Mouse (Mus musculus): ENCODE results near the gene Dclre1a. TPM values are rescaled to one million over a fixed set of nuclear protein-coding genes. Genes with fewer than 3 reads are reported as not detected.
"Not testable (repeated sequence)": the region's sequence is repeated elsewhere in the genome, so short reads cannot be mapped to it uniquely, and the experiment has no call there.

The Dclre1a gene
- polyA plus RNA-seq, 1 experiment from 2014 or later: 12.5 TPM

GRCm38 (mm10) chr19:56543320-56543719 lies 4.7 kb downstream of the Dclre1a start:
- Histone ChIP-seq H3K36me3 (ENCODE audit: control insufficient read depth, insufficient read depth, low read length) (peaks cover 20% of the 10 kb centered on the region), H3K4me2 (ENCODE audit: low read length) (no peak overlapping the region), H3K9me3 (ENCODE audit: control insufficient read depth, low read length) (no peaks in the 10 kb centered on the region), H3K4me3 (replicated peaks; ENCODE audit: low read depth, low read length) (no peak overlapping the region), H3K27me3 (ENCODE audit: control insufficient read depth, insufficient read depth, low read length) (no peaks in the 10 kb centered on the region), H3K27ac (replicated peaks; ENCODE audit: low read depth, low read length) (no peak overlapping the region), H3K4me1 (ENCODE audit: control insufficient read depth, insufficient read depth, low read length) (0 out of 2 replicates have a peak, but pooled peaks cover 8% of the 10 kb centered on the region), H3K9ac (replicated peaks; ENCODE audit: low read length) (no peak overlapping the region)
- 96% methylated on average over 12 of the region's 12 CpGs for WGBS
- no peak for DNase-seq
- no peak for ATAC-seq (ENCODE audit: low FRiP score, low TSS enrichment)

- no peak overlapping the region for H3K27ac ChIP-seq (replicated peaks; ENCODE audit: low read depth, low read length)
- ATAC-seq (ENCODE audit: low FRiP score, low TSS enrichment): no peak
- no peaks in the 10 kb centered on the region for H3K4me1 ChIP-seq (ENCODE audit: control insufficient read depth, insufficient read depth, low read length)
- no peaks in the 10 kb centered on the region for H3K9me3 ChIP-seq (ENCODE audit: control insufficient read depth, low read length)
- 94% methylated on average over 9 of the region's 9 CpGs for WGBS
- no peak overlapping the region for H3K4me3 ChIP-seq (replicated peaks; ENCODE audit: low read depth, low read length)
- H3K27me3 ChIP-seq (ENCODE audit: control insufficient read depth, insufficient read depth, low read length): no peaks in the 10 kb centered on the region
- H3K4me2 ChIP-seq (ENCODE audit: low read length): no peak overlapping the region
- H3K9ac ChIP-seq (replicated peaks; ENCODE audit: low read length): no peak overlapping the region
- no peak for DNase-seq
- peaks cover 10% of the 10 kb centered on the region for H3K36me3 ChIP-seq (ENCODE audit: control insufficient read depth, insufficient read depth, low read length)
These were observed 12.3 kb downstream of the Dclre1a start for GRCm38 (mm10) chr19:56535765-56536164.

- no peak overlapping the region for H3K4me2 ChIP-seq (ENCODE audit: low read length)
- ATAC-seq (ENCODE audit: low FRiP score, low TSS enrichment): no peak
- peaks cover 8% of the 10 kb centered on the region for H3K36me3 ChIP-seq (ENCODE audit: control insufficient read depth, insufficient read depth, low read length)
- H3K9ac ChIP-seq (replicated peaks; ENCODE audit: low read length): no peak overlapping the region
- H3K27ac ChIP-seq (replicated peaks; ENCODE audit: low read depth, low read length): no peak overlapping the region
- no peaks in the 10 kb centered on the region for H3K9me3 ChIP-seq (ENCODE audit: control insufficient read depth, low read length)
- no peaks in the 10 kb centered on the region for H3K27me3 ChIP-seq (ENCODE audit: control insufficient read depth, insufficient read depth, low read length)
- H3K4me3 ChIP-seq (replicated peaks; ENCODE audit: low read depth, low read length): no peak overlapping the region
- DNase-seq: no peak
- no peaks in the 10 kb centered on the region for H3K4me1 ChIP-seq (ENCODE audit: control insufficient read depth, insufficient read depth, low read length)
- whole genome bisulfite sequencing: 73% methylated on average over 9 of the region's 9 CpGs
These were observed 13.0 kb downstream of the Dclre1a start for GRCm38 (mm10) chr19:56535064-56535463.

GRCm38 (mm10) chr19:56534337-56534736 lies 13.7 kb downstream of the Dclre1a start:
- Histone ChIP-seq H3K9ac (replicated peaks; ENCODE audit: low read length) (no peak overlapping the region), H3K36me3 (ENCODE audit: control insufficient read depth, insufficient read depth, low read length) (peaks cover 8% of the 10 kb centered on the region), H3K27me3 (ENCODE audit: control insufficient read depth, insufficient read depth, low read length) (no peaks in the 10 kb centered on the region), H3K27ac (replicated peaks; ENCODE audit: low read depth, low read length) (no peak overlapping the region), H3K4me1 (ENCODE audit: control insufficient read depth, insufficient read depth, low read length) (no peaks in the 10 kb centered on the region), H3K4me3 (replicated peaks; ENCODE audit: low read depth, low read length) (no peak overlapping the region), H3K9me3 (ENCODE audit: control insufficient read depth, low read length) (no peaks in the 10 kb centered on the region), H3K4me2 (ENCODE audit: low read length) (no peak overlapping the region)
- 73% methylated on average over 3 of the region's 3 CpGs for WGBS
- DNase-seq: no peak
- no peak for ATAC-seq (ENCODE audit: low FRiP score, low TSS enrichment)

- no peaks in the 10 kb centered on the region for H3K4me1 ChIP-seq (ENCODE audit: control insufficient read depth, insufficient read depth, low read length)
These were observed 14.5 kb downstream of the Dclre1a start for GRCm38 (mm10) chr19:56533291-56534071.

GRCm38 (mm10) chr19:56531251-56531650 lies 16.8 kb downstream of the Dclre1a start:
- H3K36me3 ChIP-seq (ENCODE audit: control insufficient read depth, insufficient read depth, low read length): peaks cover 5% of the 10 kb centered on the region
- no peak overlapping the region for H3K4me3 ChIP-seq (replicated peaks; ENCODE audit: low read depth, low read length)
- H3K9ac ChIP-seq (replicated peaks; ENCODE audit: low read length): no peak overlapping the region
- H3K27me3 ChIP-seq (ENCODE audit: control insufficient read depth, insufficient read depth, low read length): no peaks in the 10 kb centered on the region
- ATAC-seq (ENCODE audit: low FRiP score, low TSS enrichment): no peak
- no peak overlapping the region for H3K27ac ChIP-seq (replicated peaks; ENCODE audit: low read depth, low read length)
- no peaks in the 10 kb centered on the region for H3K9me3 ChIP-seq (ENCODE audit: control insufficient read depth, low read length)
- no peak for DNase-seq
- no peaks in the 10 kb centered on the region for H3K4me1 ChIP-seq (ENCODE audit: control insufficient read depth, insufficient read depth, low read length)
- H3K4me2 ChIP-seq (ENCODE audit: low read length): no peak overlapping the region
- WGBS: 92% methylated on average over 12 of the region's 12 CpGs

More at GRCm38 (mm10) chr19:56533291-56534071, 14.5 kb downstream of the Dclre1a start:
- no peak overlapping the region for H3K4me2 ChIP-seq (ENCODE audit: low read length)
- DNase-seq (no peak), ATAC-seq (ENCODE audit: low FRiP score, low TSS enrichment) (no peak)
- no peak overlapping the region for H3K4me3 ChIP-seq (replicated peaks; ENCODE audit: low read depth, low read length)
- no peak overlapping the region for H3K9ac ChIP-seq (replicated peaks; ENCODE audit: low read length)
- WGBS: 94% methylated on average over 14 of the region's 14 CpGs
- no peak overlapping the region for H3K27ac ChIP-seq (replicated peaks; ENCODE audit: low read depth, low read length)
- H3K9me3 ChIP-seq (ENCODE audit: control insufficient read depth, low read length): no peaks in the 10 kb centered on the region
- no peaks in the 10 kb centered on the region for H3K27me3 ChIP-seq (ENCODE audit: control insufficient read depth, insufficient read depth, low read length)
- H3K36me3 ChIP-seq (ENCODE audit: control insufficient read depth, insufficient read depth, low read length): peaks cover 8% of the 10 kb centered on the region

GRCm38 (mm10) chr19:56530529-56530928 lies 17.5 kb downstream of the Dclre1a start:
- not testable (repeated sequence) for H3K4me1 ChIP-seq (ENCODE audit: control insufficient read depth, insufficient read depth, low read length); H3K36me3 ChIP-seq (ENCODE audit: control insufficient read depth, insufficient read depth, low read length); H3K9me3 ChIP-seq (ENCODE audit: control insufficient read depth, low read length); DNase-seq; H3K27me3 ChIP-seq (ENCODE audit: control insufficient read depth, insufficient read depth, low read length); H3K9ac ChIP-seq (replicated peaks; ENCODE audit: low read length); ATAC-seq (ENCODE audit: low FRiP score, low TSS enrichment); H3K27ac ChIP-seq (replicated peaks; ENCODE audit: low read depth, low read length); H3K4me3 ChIP-seq (replicated peaks; ENCODE audit: low read depth, low read length); H3K4me2 ChIP-seq (ENCODE audit: low read length)
- no CpG with 5 or more reads among the region's 11 CpGs for WGBS

GRCm38 (mm10) chr19:56519408-56519807 lies 28.6 kb downstream of the Dclre1a start:
- H3K4me1 ChIP-seq (ENCODE audit: control insufficient read depth, insufficient read depth, low read length); H3K27ac ChIP-seq (replicated peaks; ENCODE audit: low read depth, low read length); H3K4me2 ChIP-seq (ENCODE audit: low read length); H3K9me3 ChIP-seq (ENCODE audit: control insufficient read depth, low read length); H3K27me3 ChIP-seq (ENCODE audit: control insufficient read depth, insufficient read depth, low read length); H3K4me3 ChIP-seq (replicated peaks; ENCODE audit: low read depth, low read length); ATAC-seq (ENCODE audit: low FRiP score, low TSS enrichment); H3K36me3 ChIP-seq (ENCODE audit: control insufficient read depth, insufficient read depth, low read length); DNase-seq; H3K9ac ChIP-seq (replicated peaks; ENCODE audit: low read length): not testable (repeated sequence)
- WGBS: no CpG with 5 or more reads among the region's 7 CpGs

GRCm38 (mm10) chr19:56513527-56513926 lies 34.5 kb downstream of the Dclre1a start:
- not testable (repeated sequence) for H3K9ac ChIP-seq (replicated peaks; ENCODE audit: low read length); ATAC-seq (ENCODE audit: low FRiP score, low TSS enrichment); DNase-seq; H3K27ac ChIP-seq (replicated peaks; ENCODE audit: low read depth, low read length); H3K4me3 ChIP-seq (replicated peaks; ENCODE audit: low read depth, low read length); H3K4me2 ChIP-seq (ENCODE audit: low read length); H3K9me3 ChIP-seq (ENCODE audit: control insufficient read depth, low read length); H3K36me3 ChIP-seq (ENCODE audit: control insufficient read depth, insufficient read depth, low read length); H3K4me1 ChIP-seq (ENCODE audit: control insufficient read depth, insufficient read depth, low read length); H3K27me3 ChIP-seq (ENCODE audit: control insufficient read depth, insufficient read depth, low read length)
- no CpG with 5 or more reads among the region's 2 CpGs for WGBS

Data from midbrain, embryonic 14.5 days (tissue).